Mouse (Mus musculus) lung, adult 2 months (tissue): ENCODE data around the gene Arl4d.

Source experiments
- CTCF ChIP-seq: fragments of 200-500 bp; IDR thresholded peaks from 2 replicates; pipeline ENCODE4 v1.5.1; 2011; ENCODE audit warnings: mild to moderate bottlenecking, low read length, control low read depth; ENCODE audit not compliant: insufficient read depth
- POLR2A ChIP-seq: fragments of 200-500 bp; IDR thresholded peaks from 2 replicates; pipeline ENCODE4 v1.6.1; 2011; ENCODE audit warnings: low read depth, mild to moderate bottlenecking, control low read depth, low read length, borderline replicate concordance; ENCODE audit errors: extremely low read depth

GRCm38 (mm10) chr11:101697156-101697861 lies 32.0 kb downstream of the Arl4d start:
- TF ChIP-seq POLR2A (no peak), CTCF (no peak)
